ENCODE assay signal across 17 mouse cellular contexts in the genomic region with DNA sequence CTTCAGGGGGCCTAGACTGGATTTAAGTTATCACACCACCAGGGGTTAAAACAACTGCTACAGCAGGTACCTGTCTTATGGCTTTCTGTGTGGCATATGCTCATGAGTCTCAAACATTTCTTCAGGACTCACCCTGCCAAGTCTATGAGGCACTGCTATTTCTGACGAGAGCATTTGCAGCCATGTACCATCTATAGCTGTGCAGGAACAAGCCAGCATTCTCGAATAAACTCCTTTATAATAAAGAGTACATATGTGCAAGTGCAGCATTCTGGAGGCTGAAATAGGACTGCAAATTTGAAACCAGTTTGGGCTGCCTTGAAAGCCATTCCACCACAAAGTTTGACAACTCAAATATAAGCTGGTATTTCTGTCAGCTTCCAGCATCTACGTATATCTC.
"Had no signal": no experiment of that assay in that cellular context is flagged by ENCODE, and none has a peak within 500 bp of the region (broad histone marks: within the 10 kb centered on the region; RNA-seq: fewer than 3 reads in every experiment).

No protein-coding gene starts in this region.

- H3K4me2 ChIP-seq: lung, embryonic 14.5 days; midbrain, embryonic 12.5 days; neural tube, embryonic 13.5 days; neural tube, embryonic 15.5 days had no signal

- H3K9me3 ChIP-seq: midbrain, embryonic 10.5 days; midbrain, embryonic 12.5 days; neural tube, embryonic 13.5 days; neural tube, embryonic 15.5 days had no signal

- H3K4me1 ChIP-seq: midbrain, embryonic 10.5 days; midbrain, embryonic 12.5 days; neural tube, embryonic 13.5 days; neural tube, embryonic 15.5 days had no signal

- ATAC-seq: midbrain, embryonic 16.5 days had no signal

- H3K27ac ChIP-seq: midbrain, embryonic 10.5 days; midbrain, embryonic 12.5 days; neural tube, embryonic 13.5 days; neural tube, embryonic 15.5 days had no signal

- DNase-seq: lung, adult 18-20 months; lung, embryonic 14.5 days; lung, postnatal 10 days; lung, postnatal 4 days; midbrain, embryonic 14.5 days; retina, postnatal 1 day; right cerebral cortex, adult 18-20 months; right cerebral cortex, postnatal 14 days; spleen, adult 18-20 months; thymus, adult 2 months; thymus, postnatal 25 days had no signal

- H3K9ac ChIP-seq: lung, embryonic 14.5 days; midbrain, embryonic 12.5 days; neural tube, embryonic 13.5 days; neural tube, embryonic 15.5 days had no signal

- H3K4me3 ChIP-seq: midbrain, embryonic 10.5 days; midbrain, embryonic 12.5 days; myocyte; neural tube, embryonic 13.5 days; neural tube, embryonic 15.5 days had no signal

- H3K27me3 ChIP-seq: midbrain, embryonic 12.5 days; neural tube, embryonic 13.5 days; neural tube, embryonic 15.5 days had no signal
